Mouse (Mus musculus) hindbrain, embryonic 10.5 days (tissue): Measurements from ENCODE around the gene Cers6. TPM values are rescaled to one million over a fixed set of nuclear protein-coding genes. Genes with fewer than 3 reads are reported as not detected.

Experiments used
- DNase-seq: peaks from one replicate; pipeline ENCODE4 v3.0.0-alpha.2; 2017; ENCODE audit warnings: low spot score
- H3K27ac ChIP-seq: fragments of 300-500 bp; sonication (generic); 2 replicates; pipeline ENCODE4 v1.5.1; 2016; ENCODE audit warnings: mild to moderate bottlenecking, moderate library complexity
- H3K27me3 ChIP-seq: fragments of 300-500 bp; sonication (generic); 2 replicates; pipeline ENCODE4 v1.6.1; 2016; ENCODE audit warnings: mild to moderate bottlenecking; ENCODE audit not compliant: poor library complexity, insufficient read depth, severe bottlenecking
- H3K36me3 ChIP-seq: fragments of 300-500 bp; sonication (generic); 2 replicates; pipeline ENCODE4 v1.6.1; 2016; ENCODE audit warnings: mild to moderate bottlenecking, moderate library complexity
- H3K4me1 ChIP-seq: fragments of 300-500 bp; sonication (generic); replicated peaks from 2 replicates; pipeline ENCODE4 v1.6.1; 2016; ENCODE audit warnings: mild to moderate bottlenecking
- H3K4me3 ChIP-seq: fragments of 300-500 bp; sonication (generic); 2 replicates; pipeline ENCODE4 v1.5.1; 2016; ENCODE audit warnings: mild to moderate bottlenecking, moderate library complexity
- H3K9me3 ChIP-seq: fragments of 300-500 bp; sonication (generic); 2 replicates; pipeline ENCODE4 v1.6.1; 2016; ENCODE audit warnings: mild to moderate bottlenecking, moderate library complexity
- WGBS: fragments of 180-500 bp; shearing (Covaris S2); methylation state at CpG from one replicate; pipeline ENCODE4 v1.1.7; 2016; 5-methylcytosine and 5-hydroxymethylcytosine counted together
- polyA plus RNA-seq: library from polyadenylated mRNA; unstranded; fragments of >200 nt; fragmentation: Nextera tagmentation; extraction: Ambion mirVana; gene quantifications from 2 replicates; pipeline ENCODE4 v1.2.1, GENCODE M21; 2016

Gene Cers6
- polyA plus RNA-seq, 1 experiment from 2014 or later: 36.8 TPM

- H3K36me3 ChIP-seq: peaks cover 9% of the 10 kb centered on the region
- no peaks in the 10 kb centered on the region for H3K27me3 ChIP-seq
- WGBS: 76% methylated on average over 1 of the region's 1 CpGs
- H3K27ac ChIP-seq: no peak overlapping the region
- DNase-seq: no peak
- no peak overlapping the region for H3K4me3 ChIP-seq
- H3K9me3 ChIP-seq: peaks cover 9% of the 10 kb centered on the region
- no peaks in the 10 kb centered on the region for H3K4me1 ChIP-seq
Measured at GRCm38 (mm10) chr2:68966360-68966759, 105.1 kb downstream of the Cers6 start.

GRCm38 (mm10) chr2:68968028-68968427 is 106.8 kb downstream of the Cers6 start:
- H3K36me3 ChIP-seq: peaks cover 9% of the 10 kb centered on the region
- H3K9me3 ChIP-seq: peaks cover 9% of the 10 kb centered on the region
- WGBS: 82% methylated on average over 8 of the region's 8 CpGs
- no peaks in the 10 kb centered on the region for H3K4me1 ChIP-seq
- no peak overlapping the region for H3K27ac ChIP-seq
- no peak for DNase-seq
- no peak overlapping the region for H3K4me3 ChIP-seq
- no peaks in the 10 kb centered on the region for H3K27me3 ChIP-seq

- no peak for DNase-seq
- no peak overlapping the region for H3K4me3 ChIP-seq
- H3K36me3 ChIP-seq: peaks cover 9% of the 10 kb centered on the region
- no peaks in the 10 kb centered on the region for H3K27me3 ChIP-seq
- H3K27ac ChIP-seq: no peak overlapping the region
- peaks cover 9% of the 10 kb centered on the region for H3K9me3 ChIP-seq
- 95% methylated on average over 5 of the region's 5 CpGs for WGBS
- 0 out of 2 replicates have a peak, but pooled peaks cover 3% of the 10 kb centered on the region for H3K4me1 ChIP-seq
Measured at GRCm38 (mm10) chr2:68971840-68972239, 110.6 kb downstream of the Cers6 start.

DNA sequence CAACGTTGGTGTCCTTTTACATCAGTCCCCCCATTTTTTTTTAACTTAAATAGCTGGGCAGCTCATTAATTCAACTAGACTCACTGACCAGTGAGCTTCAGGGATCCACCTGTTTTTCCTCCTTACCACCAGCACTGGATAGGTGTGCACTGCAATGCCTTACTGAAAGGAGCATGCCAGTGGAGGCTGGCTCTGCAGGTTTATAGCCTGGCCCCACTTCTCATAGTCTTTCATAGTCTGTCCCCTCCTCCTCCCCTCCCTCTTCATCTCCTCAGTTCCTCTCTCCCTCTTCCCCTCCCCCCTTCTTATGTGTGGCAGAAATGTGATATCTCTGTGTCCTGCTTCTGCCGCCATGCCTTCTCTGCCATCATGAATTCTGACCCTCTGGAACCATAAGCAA is 112.5 kb downstream of the Cers6 start:
- Histone ChIP-seq H3K9me3 (peaks cover 9% of the 10 kb centered on the region), H3K4me3 (no peak overlapping the region), H3K27ac (no peak overlapping the region), H3K4me1 (peaks cover 13% of the 10 kb centered on the region; the same call in 1 of the 2 replicates), H3K36me3 (peaks cover 9% of the 10 kb centered on the region), H3K27me3 (no peaks in the 10 kb centered on the region)
- DNase-seq: no peak
- 74% methylated on average over 2 of the region's 2 CpGs for WGBS

DNA sequence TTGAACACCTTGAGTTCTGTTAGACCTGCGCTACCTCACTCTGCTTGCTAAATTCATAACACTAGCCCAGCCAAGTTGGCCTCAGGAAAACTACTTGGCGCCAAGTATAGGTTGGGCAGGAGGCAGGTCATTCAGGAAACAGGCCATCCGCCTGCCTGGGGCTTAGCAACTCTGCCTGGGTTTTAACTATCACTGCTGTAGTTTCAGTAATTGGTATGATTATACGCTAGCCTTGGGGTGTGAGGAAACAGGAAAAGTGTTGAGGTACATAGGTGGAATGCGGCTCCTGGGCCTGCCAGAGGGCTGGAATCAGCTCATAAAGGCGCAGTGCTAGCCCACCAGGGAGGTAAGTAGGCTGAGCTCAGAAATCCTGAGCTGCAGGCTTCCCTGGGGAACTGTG is 114.0 kb downstream of the Cers6 start:
- Histone ChIP-seq H3K36me3 (peaks cover 3% of the 10 kb centered on the region; the same call in 1 of the 2 replicates), H3K4me1 (peaks cover 22% of the 10 kb centered on the region; the same call in 1 of the 2 replicates), H3K27me3 (no peaks in the 10 kb centered on the region), H3K9me3 (peaks cover 2% of the 10 kb centered on the region; the same call in 1 of the 2 replicates), H3K4me3 (no peak overlapping the region), H3K27ac (no peak overlapping the region)
- WGBS: 91% methylated on average over 6 of the region's 6 CpGs
- DNase-seq: no peak

DNA sequence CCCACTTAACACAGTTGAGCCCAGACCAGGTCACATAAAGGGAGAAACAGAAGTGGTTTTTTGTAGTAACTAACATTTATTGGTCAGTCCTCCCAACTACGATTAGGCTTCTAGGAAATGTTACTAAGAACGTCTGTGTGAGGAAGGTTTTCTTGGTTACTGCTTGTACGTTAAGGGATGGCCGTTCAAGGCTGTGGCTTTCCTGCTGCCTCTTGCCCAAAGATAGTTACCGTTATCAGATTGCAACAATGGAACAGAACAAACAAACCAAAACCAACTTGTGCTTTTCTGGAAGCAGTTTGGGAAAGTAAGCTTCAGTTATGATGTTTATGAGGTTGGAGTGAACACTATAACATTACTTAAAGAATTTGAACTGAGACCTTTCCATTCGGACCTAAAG is 114.5 kb downstream of the Cers6 start:
- H3K9me3 ChIP-seq: no peaks in the 10 kb centered on the region
- H3K27ac ChIP-seq: no peak overlapping the region
- H3K4me1 ChIP-seq: peaks cover 22% of the 10 kb centered on the region; the same call in 1 of the 2 replicates
- no peaks in the 10 kb centered on the region for H3K27me3 ChIP-seq
- DNase-seq: no peak
- no peak overlapping the region for H3K4me3 ChIP-seq
- H3K36me3 ChIP-seq: no peaks in the 10 kb centered on the region
- WGBS: 87% methylated on average over 6 of the region's 6 CpGs

DNA sequence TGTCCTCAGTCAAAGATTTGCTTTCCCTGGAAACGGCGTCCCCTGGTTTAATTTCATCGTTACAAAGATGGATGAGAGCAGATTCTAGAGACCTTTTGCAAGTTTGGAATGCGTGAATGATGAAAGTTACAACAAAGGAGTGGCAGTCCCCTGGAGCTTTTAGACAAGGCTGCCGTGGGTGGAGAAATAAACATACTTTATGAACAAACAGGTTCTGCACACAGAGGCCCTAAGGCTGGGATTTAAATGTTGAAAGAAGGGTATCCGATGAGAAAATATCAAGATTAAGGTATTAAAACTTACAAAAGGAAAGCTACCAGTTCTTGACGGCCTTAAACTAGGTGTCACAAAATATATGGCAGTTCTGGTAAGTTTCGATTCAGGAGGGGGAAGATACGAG is 117.0 kb downstream of the Cers6 start:
- 69% methylated on average over 9 of the region's 9 CpGs for WGBS
- peaks cover 36% of the 10 kb centered on the region for H3K4me1 ChIP-seq
- peaks cover 19% of the 10 kb centered on the region for H3K27me3 ChIP-seq
- no peak overlapping the region for H3K4me3 ChIP-seq
- H3K36me3 ChIP-seq: no peaks in the 10 kb centered on the region
- no peaks in the 10 kb centered on the region for H3K9me3 ChIP-seq
- no peak overlapping the region for H3K27ac ChIP-seq
- DNase-seq: no peak

- no peak for DNase-seq
- H3K27me3 ChIP-seq: peaks cover 25% of the 10 kb centered on the region
- H3K27ac ChIP-seq: peak overlapping the region; percentile 45; the same call in 1 of the 2 replicates
- no peak overlapping the region for H3K4me3 ChIP-seq
- H3K9me3 ChIP-seq: no peaks in the 10 kb centered on the region
- peaks cover 40% of the 10 kb centered on the region for H3K4me1 ChIP-seq
- 75% methylated on average over 12 of the region's 12 CpGs for WGBS
- no peaks in the 10 kb centered on the region for H3K36me3 ChIP-seq
Measured at GRCm38 (mm10) chr2:68978660-68979604, 117.7 kb downstream of the Cers6 start.

DNA sequence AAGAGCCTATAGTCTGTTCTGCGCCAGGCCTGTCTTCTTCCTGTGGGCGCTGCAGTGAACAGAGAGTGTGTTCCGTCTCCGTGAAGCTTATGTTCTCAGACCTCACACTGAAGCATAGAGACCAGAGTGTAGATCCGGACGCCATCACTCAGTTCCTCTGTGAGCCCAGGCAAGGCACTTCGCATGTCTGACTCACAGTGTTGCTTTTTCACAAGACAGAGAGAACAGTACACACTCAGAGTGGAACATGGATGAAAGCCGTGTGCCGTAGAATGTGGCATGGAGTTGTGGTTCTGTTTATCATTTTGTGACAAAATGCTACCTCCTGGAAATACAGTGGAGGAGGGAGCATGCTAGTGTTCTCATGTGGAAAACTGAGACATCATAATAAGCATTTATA is 120.1 kb downstream of the Cers6 start:
- no peaks in the 10 kb centered on the region for H3K36me3 ChIP-seq
- no peak overlapping the region for H3K4me3 ChIP-seq
- 87% methylated on average over 9 of the region's 9 CpGs for WGBS

DNA sequence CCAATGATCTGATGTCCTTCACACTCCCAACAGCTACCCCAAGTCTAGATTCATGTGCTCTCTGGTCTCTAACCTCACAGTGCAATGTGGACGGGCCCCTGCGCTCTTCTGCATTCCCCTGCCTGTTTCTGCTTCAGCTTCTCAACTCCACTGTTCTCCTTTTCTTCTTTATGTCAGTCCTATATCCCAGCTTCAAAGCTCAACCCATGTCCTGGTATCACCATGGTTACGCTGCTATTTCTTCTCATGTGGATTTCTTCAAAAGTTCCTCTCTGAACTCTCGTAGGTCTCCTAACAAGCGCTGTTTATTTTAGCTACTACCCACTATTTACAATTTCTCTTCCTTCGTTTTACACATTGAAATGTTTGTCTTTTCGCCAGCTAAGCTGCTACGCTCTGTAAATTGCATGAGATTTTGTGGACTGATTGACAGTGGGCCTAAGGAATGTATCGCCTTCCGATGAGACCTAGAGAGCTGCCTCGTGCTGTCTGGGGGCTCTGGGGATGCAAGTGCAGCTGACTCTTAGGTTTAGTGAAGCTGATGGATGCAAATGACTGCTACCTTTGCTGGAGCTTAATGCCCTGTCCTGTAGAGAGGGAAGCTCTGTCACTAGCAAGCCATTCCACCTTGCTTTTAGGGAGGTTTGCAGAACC is 120.6 kb downstream of the Cers6 start:
- Histone ChIP-seq H3K27me3 (peaks cover 45% of the 10 kb centered on the region), H3K4me3 (no peak overlapping the region), H3K4me1 (peaks cover 58% of the 10 kb centered on the region), H3K9me3 (no peaks in the 10 kb centered on the region), H3K36me3 (no peaks in the 10 kb centered on the region), H3K27ac (no peak overlapping the region)
- WGBS: 67% methylated on average over 11 of the region's 11 CpGs
- DNase-seq: no peak

More for the DNA sequence above, 120.1 kb downstream of the Cers6 start:
- H3K27ac ChIP-seq: no peak overlapping the region
- H3K27me3 ChIP-seq: peaks cover 39% of the 10 kb centered on the region
- peaks cover 58% of the 10 kb centered on the region for H3K4me1 ChIP-seq
- H3K9me3 ChIP-seq: no peaks in the 10 kb centered on the region
- no peak for DNase-seq

DNA sequence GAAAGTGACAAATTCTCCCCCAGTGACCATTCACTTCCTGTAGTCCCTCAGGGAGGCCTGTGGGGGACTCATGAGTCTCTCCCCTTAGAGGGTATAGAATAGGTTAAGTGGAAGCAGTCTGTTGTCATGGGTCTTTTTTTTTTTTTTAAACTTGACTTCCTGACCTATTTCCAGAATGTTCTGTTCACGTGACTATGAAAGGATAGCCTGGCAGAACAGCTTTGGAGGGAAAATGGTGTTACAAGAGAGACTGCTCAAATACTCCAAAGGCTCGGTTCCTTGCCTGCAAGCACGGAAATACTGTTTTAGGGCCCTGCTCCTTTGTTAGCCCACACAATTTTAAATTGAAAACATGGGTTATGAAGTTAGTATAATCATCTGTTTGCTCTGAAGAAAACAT is 121.7 kb downstream of the Cers6 start:
- Histone ChIP-seq H3K9me3 (no peaks in the 10 kb centered on the region), H3K4me1 (peaks cover 55% of the 10 kb centered on the region), H3K4me3 (no peak overlapping the region), H3K27ac (no peak overlapping the region), H3K27me3 (peaks cover 50% of the 10 kb centered on the region), H3K36me3 (no peaks in the 10 kb centered on the region)
- DNase-seq: no peak
- WGBS: 91% methylated on average over 3 of the region's 3 CpGs

- WGBS: 80% methylated on average over 3 of the region's 3 CpGs
- H3K4me3 ChIP-seq: no peak overlapping the region
- H3K9me3 ChIP-seq: no peaks in the 10 kb centered on the region
- H3K36me3 ChIP-seq: no peaks in the 10 kb centered on the region
- peaks cover 54% of the 10 kb centered on the region for H3K27me3 ChIP-seq
- no peak overlapping the region for H3K27ac ChIP-seq
- DNase-seq: no peak
- peaks cover 51% of the 10 kb centered on the region for H3K4me1 ChIP-seq
Measured at GRCm38 (mm10) chr2:68983431-68983830, 122.2 kb downstream of the Cers6 start.

GRCm38 (mm10) chr2:68989117-68989516 is 127.9 kb downstream of the Cers6 start:
- no peak for DNase-seq
- Histone ChIP-seq H3K36me3 (peaks cover 4% of the 10 kb centered on the region; the same call in 1 of the 2 replicates), H3K27ac (no peak overlapping the region), H3K4me1 (peaks cover 16% of the 10 kb centered on the region), H3K9me3 (no peaks in the 10 kb centered on the region), H3K27me3 (peaks cover 35% of the 10 kb centered on the region), H3K4me3 (no peak overlapping the region)
- 94% methylated on average over 6 of the region's 6 CpGs for WGBS
